Mouse (Mus musculus): Measurements from ENCODE around the gene Kcnk5. TPM values are rescaled to one million over a fixed set of nuclear protein-coding genes. Genes with fewer than 3 reads are reported as not detected.

Kcnk5 gene
- polyA plus RNA-seq, 1 experiment from 2014 or later = 7.6 TPM

DNA sequence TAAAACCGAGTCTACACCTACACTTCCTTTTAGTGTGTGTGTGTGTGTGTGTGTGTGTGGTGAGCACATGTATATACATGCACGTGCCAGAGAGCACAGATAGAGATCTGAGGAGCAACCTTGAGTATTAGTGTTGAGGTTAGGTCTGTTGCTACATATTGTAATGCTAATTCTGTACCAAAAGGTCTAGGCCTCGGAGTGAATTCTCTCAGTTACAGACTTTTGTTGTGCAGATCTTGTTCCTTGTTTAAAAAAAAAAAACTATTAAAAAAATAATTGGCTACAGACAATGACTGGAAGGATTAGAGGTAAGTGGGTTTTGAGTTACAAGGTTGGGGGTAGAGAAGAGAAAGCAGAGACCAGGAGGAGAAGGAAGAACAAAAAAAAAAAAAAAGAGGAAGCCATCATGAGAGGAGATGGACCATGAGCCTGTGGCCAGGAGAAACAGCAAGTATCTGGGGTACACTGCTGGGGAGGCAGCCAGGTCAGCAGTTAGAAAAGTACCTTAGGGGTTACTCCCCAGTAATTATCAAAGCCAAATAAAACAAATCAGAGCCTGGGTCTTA lies 35.8 kb upstream of the Kcnk5 start:
- Histone ChIP-seq H3K4me2 (no peak overlapping the region), H3K4me1 (no peaks in the 10 kb centered on the region), H3K36me3 (no peaks in the 10 kb centered on the region), H3K27me3 (replicated peaks) (no peaks in the 10 kb centered on the region), H3K9me3 (no peaks in the 10 kb centered on the region), H3K4me3 (replicated peaks) (no peak overlapping the region), H3K9ac (no peak overlapping the region), H3K27ac (no peak overlapping the region)
- 59% methylated on average over 3 of the region's 3 CpGs for WGBS
- ATAC-seq (ENCODE audit: insufficient read depth, low FRiP score, low read depth) = no peak

DNA sequence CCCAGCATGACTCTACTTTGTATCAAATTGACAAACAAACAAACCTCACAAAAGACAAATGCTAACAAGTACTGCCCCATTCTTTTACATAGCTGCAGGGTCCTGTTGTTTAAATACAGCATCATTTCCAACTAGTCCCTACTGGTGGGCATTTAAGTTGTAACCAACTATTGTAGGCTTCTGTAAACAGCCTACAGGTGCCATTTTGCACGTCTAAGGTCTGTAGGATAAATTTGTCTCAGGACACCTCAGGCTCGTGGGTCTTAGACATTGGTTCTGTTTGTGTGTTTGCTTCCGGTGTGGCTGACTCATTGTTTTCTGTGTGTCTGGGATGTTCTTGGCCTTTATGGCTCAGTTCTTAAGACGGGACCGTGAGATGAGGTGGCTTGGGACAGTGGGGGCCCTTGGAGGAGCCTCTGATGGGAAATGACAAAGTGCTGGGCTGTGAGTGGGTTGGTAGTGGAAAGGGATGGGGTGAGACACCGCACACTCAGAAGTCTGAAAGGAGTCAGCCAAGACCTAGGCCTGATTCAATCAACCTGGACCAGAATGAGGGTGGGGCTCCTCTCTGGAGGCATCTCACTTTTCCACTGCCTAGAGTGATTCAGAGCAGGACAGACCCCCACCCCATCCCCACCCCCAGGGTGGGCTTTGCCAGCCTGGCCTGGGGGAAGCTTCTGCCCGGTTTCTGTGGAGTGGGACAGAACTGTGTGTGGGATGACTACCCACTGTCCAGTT lies 35.1 kb upstream of the Kcnk5 start:
- no peaks in the 10 kb centered on the region for H3K4me1 ChIP-seq
- H3K4me3 ChIP-seq (replicated peaks) = no peak overlapping the region
- no peak for ATAC-seq (ENCODE audit: insufficient read depth, low FRiP score, low read depth)
- no peak overlapping the region for H3K4me2 ChIP-seq
- H3K36me3 ChIP-seq = no peaks in the 10 kb centered on the region
- 78% methylated on average over 7 of the region's 7 CpGs for WGBS
- no peaks in the 10 kb centered on the region for H3K27me3 ChIP-seq (replicated peaks)
- H3K27ac ChIP-seq = no peak overlapping the region
- H3K9me3 ChIP-seq = no peaks in the 10 kb centered on the region
- no peak overlapping the region for H3K9ac ChIP-seq

DNA sequence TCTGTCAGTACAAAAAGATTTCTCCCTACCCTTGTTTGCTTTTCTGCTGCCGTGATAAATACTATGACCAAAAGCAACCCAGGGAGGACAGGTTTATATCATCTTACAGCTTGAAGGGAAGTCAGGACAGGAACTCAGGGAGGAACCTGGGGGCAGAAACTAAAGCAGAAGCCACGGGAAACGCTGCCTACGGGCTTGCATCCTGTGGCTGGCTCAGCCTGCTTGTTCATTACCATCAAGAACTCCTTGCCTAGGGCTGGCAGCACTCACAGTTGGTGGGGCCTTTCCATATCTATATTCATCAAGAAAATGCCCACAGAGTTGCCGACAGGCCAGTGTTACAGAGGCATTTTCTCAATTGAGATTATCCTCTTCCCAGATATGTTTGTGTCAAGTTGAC lies 34.2 kb upstream of the Kcnk5 start:
- H3K9ac ChIP-seq = no peak overlapping the region
- WGBS = 31% methylated on average over 5 of the region's 5 CpGs

DNA sequence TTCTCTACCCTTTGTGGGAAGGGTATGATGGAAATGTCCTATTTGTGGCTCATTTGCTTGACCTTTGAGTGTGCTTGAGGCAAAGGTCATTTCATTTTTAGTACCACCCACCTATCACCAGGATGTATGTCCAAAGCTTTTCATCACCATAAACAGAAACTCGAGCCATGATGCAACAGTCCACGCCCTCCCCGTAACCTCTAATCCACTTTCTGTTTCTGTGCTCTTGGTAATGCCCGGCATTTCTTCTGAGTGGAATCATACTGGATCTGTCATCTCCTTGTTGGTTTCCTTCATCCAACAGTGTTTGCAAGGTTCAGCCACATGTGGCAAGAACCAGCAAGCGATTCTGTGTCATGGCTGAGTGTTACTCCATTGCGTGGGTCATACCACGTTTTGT lies 32.5 kb upstream of the Kcnk5 start:
- ATAC-seq (ENCODE audit: insufficient read depth, low FRiP score, low read depth) = no peak
- Histone ChIP-seq H3K4me3 (replicated peaks) (no peak overlapping the region), H3K9ac (no peak overlapping the region), H3K27ac (no peak overlapping the region), H3K4me2 (no peak overlapping the region), H3K9me3 (no peaks in the 10 kb centered on the region), H3K4me1 (no peaks in the 10 kb centered on the region), H3K36me3 (no peaks in the 10 kb centered on the region), H3K27me3 (replicated peaks) (no peaks in the 10 kb centered on the region)
- WGBS = 74% methylated on average over 7 of the region's 7 CpGs

More for the DNA sequence above, 34.2 kb upstream of the Kcnk5 start:
- Histone ChIP-seq H3K36me3 (no peaks in the 10 kb centered on the region), H3K4me1 (no peaks in the 10 kb centered on the region), H3K9me3 (no peaks in the 10 kb centered on the region), H3K27me3 (replicated peaks) (no peaks in the 10 kb centered on the region), H3K27ac (no peak overlapping the region), H3K4me3 (replicated peaks) (no peak overlapping the region), H3K4me2 (no peak overlapping the region)
- ATAC-seq (ENCODE audit: insufficient read depth, low FRiP score, low read depth) = no peak

DNA sequence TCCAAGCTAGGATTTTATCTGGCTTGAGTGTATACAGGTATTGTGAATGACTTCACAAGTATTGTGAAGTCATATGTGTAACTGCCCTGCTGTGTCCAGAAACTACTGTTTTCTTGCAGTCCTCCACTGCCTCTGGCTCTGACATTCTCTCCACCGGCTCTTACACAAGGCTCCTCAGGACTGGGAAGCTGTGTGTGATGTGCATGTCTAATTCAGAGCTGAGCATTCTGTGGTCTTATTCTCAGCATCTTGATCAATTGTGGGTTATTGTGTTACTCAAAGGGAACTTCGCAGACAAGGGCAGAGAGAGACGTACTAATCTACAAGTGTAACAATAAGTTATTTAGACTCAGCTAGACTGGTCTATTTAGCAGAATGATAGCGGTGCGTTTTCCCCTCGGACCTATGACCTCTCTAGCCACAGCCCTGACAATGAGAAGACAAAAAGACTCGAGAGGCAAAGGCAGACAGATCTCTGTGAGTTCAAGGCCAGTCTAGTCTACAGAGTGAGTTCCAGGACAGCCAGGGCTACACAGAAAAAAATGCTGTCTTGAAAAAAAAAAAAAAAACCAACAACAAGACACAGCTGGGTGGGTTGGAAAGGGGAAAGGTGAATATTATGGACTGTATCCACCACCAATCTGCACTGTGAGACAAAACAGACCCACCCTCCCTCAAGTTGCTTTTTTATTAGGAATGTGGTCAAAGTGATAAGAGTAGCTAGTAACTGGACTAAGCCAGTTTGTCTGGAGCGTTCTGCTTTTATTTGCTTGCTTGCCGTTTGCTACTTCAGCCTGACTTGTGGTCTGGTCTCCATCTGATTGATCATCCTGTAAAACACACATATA lies 30.4 kb upstream of the Kcnk5 start:
- no peak for ATAC-seq (ENCODE audit: insufficient read depth, low FRiP score, low read depth)
- Histone ChIP-seq H3K36me3 (no peaks in the 10 kb centered on the region), H3K27ac (no peak overlapping the region), H3K9ac (no peak overlapping the region), H3K27me3 (replicated peaks) (no peaks in the 10 kb centered on the region), H3K4me3 (replicated peaks) (no peak overlapping the region), H3K4me2 (no peak overlapping the region), H3K4me1 (no peaks in the 10 kb centered on the region), H3K9me3 (no peaks in the 10 kb centered on the region)
- WGBS = 46% methylated on average over 9 of the region's 9 CpGs

DNA sequence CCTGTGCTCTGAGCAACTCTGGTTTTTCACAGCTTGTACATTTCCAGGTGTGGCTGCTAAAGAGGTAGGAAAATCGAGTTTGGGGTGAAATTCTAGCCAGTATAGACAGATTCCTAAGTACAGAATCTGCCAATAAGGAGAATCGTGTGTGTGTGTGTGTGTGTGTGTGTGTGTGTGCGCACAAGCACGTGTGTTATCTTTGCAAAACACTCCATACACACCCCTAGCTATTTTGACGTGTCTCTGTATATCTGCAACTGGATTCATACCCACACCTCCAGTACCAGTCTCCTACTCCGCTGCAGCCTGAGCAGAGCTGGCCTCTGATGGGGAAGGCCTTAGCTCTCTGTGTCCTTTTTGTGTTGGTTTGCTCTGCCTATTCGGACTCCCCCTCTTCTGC lies 28.3 kb upstream of the Kcnk5 start:
- 59% methylated on average over 7 of the region's 7 CpGs for WGBS
- H3K4me3 ChIP-seq (replicated peaks) = no peak overlapping the region
- no peaks in the 10 kb centered on the region for H3K36me3 ChIP-seq
- no peak overlapping the region for H3K27ac ChIP-seq
- ATAC-seq (ENCODE audit: insufficient read depth, low FRiP score, low read depth) = no peak
- H3K9ac ChIP-seq = no peak overlapping the region
- H3K4me1 ChIP-seq = no peaks in the 10 kb centered on the region
- no peak overlapping the region for H3K4me2 ChIP-seq
- H3K27me3 ChIP-seq (replicated peaks) = no peaks in the 10 kb centered on the region
- H3K9me3 ChIP-seq = no peaks in the 10 kb centered on the region

DNA sequence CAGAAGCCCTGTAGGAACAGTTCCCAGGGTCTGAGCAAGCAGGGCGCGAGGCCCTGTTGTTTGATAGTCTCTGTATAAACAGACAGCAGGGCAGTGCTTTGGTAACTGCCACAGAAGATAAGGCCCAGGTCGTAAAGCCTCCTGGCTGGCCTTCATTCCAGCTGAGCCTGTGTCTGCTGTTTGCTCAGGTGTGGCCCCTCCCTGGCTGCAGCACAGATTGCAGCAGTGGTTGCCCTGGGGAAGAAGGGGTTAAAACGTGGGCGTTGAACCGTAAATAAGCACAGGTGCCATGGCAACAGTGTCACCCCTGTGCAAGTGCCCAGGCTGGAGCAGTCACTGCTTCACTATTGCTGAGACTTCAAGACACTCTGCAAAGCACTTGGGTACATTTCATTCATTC lies 26.8 kb upstream of the Kcnk5 start:
- no peak overlapping the region for H3K4me3 ChIP-seq (replicated peaks)
- H3K9me3 ChIP-seq = no peaks in the 10 kb centered on the region
- peak overlapping the region; percentile 71 for H3K27ac ChIP-seq
- H3K9ac ChIP-seq = no peak overlapping the region
- H3K27me3 ChIP-seq (replicated peaks) = no peaks in the 10 kb centered on the region
- no peaks in the 10 kb centered on the region for H3K36me3 ChIP-seq
- WGBS = 6% methylated on average over 6 of the region's 6 CpGs
- no peaks in the 10 kb centered on the region for H3K4me1 ChIP-seq
- H3K4me2 ChIP-seq = no peak overlapping the region
- ATAC-seq (ENCODE audit: insufficient read depth, low FRiP score, low read depth) = peak; percentile 90

DNA sequence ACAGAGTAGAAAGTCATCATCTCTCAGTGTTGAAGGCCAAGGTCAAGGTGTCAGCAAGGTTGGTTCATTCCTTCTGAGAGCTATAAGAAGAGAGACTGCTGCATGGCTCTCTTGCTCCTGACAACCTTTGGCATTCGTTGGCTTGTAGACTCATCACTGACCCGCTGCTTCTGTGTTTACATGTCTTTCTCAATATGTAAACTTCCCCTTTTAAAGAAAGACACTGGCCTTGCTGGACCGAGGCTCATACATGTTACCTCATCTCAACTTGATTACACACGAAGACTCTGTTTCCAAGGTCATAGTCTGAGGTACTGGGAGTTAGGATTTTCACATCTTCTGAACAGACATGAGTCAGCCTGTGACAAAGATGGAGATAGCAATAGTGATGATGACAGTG lies 24.1 kb upstream of the Kcnk5 start:
- no peak overlapping the region for H3K27ac ChIP-seq
- H3K4me2 ChIP-seq = no peak overlapping the region
- no peak for ATAC-seq (ENCODE audit: insufficient read depth, low FRiP score, low read depth)
- H3K27me3 ChIP-seq (replicated peaks) = no peaks in the 10 kb centered on the region
- WGBS = 68% methylated on average over 4 of the region's 4 CpGs
- no peaks in the 10 kb centered on the region for H3K36me3 ChIP-seq
- no peaks in the 10 kb centered on the region for H3K9me3 ChIP-seq
- no peaks in the 10 kb centered on the region for H3K4me1 ChIP-seq
- no peak overlapping the region for H3K4me3 ChIP-seq (replicated peaks)
- no peak overlapping the region for H3K9ac ChIP-seq

DNA sequence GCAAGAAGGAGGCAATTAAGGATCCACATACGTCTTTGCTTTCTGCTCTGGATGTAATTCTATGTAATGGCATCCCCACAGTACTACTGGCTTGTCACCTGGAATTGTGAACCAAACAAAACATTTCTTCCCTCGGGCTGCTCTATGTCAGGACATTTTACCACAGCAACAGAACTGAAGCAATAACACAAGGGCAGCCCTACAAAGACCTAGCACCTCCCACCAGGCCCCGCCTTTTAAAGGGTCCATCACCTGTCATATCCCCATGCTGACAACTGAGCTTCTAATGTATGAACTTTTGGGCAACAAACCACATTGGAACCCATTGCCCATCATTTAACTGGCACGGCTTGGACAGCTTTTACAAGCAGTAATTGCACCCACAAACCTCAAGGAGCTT lies 21.7 kb upstream of the Kcnk5 start:
- 60% methylated on average over 4 of the region's 4 CpGs for WGBS
- no peak overlapping the region for H3K4me3 ChIP-seq (replicated peaks)
- H3K9me3 ChIP-seq = no peaks in the 10 kb centered on the region
- no peaks in the 10 kb centered on the region for H3K27me3 ChIP-seq (replicated peaks)
- no peak for ATAC-seq (ENCODE audit: insufficient read depth, low FRiP score, low read depth)
- H3K4me2 ChIP-seq = no peak overlapping the region
- H3K4me1 ChIP-seq = no peaks in the 10 kb centered on the region
- H3K27ac ChIP-seq = no peak overlapping the region
- no peak overlapping the region for H3K9ac ChIP-seq
- H3K36me3 ChIP-seq = no peaks in the 10 kb centered on the region

DNA sequence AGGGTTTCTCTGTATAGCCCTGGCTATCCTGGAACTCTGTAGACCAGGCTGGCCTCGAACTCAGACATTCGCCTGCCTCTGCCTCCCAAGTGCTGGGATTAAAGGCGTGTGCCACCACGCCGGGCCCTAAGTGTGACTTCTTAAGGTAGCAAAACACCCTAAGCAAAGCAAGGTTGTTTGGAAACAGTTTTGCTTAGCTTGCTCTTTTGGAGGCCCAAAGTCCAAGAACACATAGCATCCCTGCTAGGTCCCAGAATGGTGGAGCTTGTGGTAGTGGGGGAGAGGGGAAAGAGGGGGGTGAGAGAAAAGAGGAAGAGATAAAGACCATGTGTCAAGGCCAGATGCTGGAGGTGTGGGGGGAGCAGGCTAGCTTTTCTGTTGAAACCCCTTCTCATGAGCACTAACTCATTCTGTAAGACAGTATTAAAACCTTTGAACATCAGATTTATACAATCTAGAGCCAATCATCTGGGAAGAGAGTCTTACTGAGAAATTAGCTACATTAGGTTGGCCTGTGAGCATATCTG lies 21.1 kb upstream of the Kcnk5 start:
- no peaks in the 10 kb centered on the region for H3K4me1 ChIP-seq
- no peaks in the 10 kb centered on the region for H3K9me3 ChIP-seq
- no peaks in the 10 kb centered on the region for H3K27me3 ChIP-seq (replicated peaks)
- no peak overlapping the region for H3K9ac ChIP-seq
- H3K27ac ChIP-seq = no peak overlapping the region
- no peaks in the 10 kb centered on the region for H3K36me3 ChIP-seq
- H3K4me2 ChIP-seq = no peak overlapping the region
- no peak for ATAC-seq (ENCODE audit: insufficient read depth, low FRiP score, low read depth)
- no peak overlapping the region for H3K4me3 ChIP-seq (replicated peaks)
- 92% methylated on average over 5 of the region's 5 CpGs for WGBS

DNA sequence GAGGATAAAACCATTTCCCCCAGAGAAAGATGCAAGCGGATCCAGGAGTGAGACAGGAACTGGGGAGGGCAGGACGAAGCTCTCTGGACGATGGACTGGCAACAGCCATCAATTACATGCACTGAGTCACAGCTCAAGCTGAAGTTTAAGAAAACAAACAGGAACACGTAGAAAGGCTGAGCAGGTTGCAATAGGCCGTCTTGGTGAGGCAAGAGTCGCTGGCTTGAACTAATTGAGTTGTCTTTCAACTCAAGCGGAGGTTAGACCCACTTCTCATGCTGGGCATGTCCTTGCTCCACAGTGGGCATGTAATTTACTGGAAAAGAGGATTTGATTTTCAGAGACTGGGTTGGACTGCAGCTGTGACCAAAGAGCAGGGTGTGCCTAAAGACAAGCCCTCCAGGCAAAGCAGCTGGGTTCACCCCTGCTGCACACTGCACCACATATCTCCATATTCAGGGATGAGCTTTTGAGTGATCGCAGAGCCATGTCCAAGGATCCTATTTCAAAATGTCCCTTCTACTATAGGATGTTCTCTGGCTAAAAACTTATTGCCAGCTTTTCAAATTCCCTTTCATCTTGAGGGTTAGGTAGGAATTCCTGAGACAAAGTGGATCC lies 19.6 kb upstream of the Kcnk5 start:
- Histone ChIP-seq H3K27ac (no peak overlapping the region), H3K36me3 (no peaks in the 10 kb centered on the region), H3K4me2 (no peak overlapping the region), H3K4me3 (replicated peaks) (no peak overlapping the region), H3K9me3 (no peaks in the 10 kb centered on the region), H3K27me3 (replicated peaks) (no peaks in the 10 kb centered on the region), H3K9ac (no peak overlapping the region), H3K4me1 (no peaks in the 10 kb centered on the region)
- no peak for ATAC-seq (ENCODE audit: insufficient read depth, low FRiP score, low read depth)
- 57% methylated on average over 8 of the region's 8 CpGs for WGBS
